Mouse (Mus musculus) embryo, embryonic 11.5 days (tissue): ENCODE measurements around the gene Helz.
"Not testable (repeated sequence)": the region's sequence is repeated elsewhere in the genome, so short reads cannot be mapped to it uniquely, and the experiment has no call there.

Source experiments
- DNase-seq: peaks from one replicate; pipeline ENCODE4 v3.0.0-alpha.2; 2012; ENCODE audit warnings: low read depth, low spot score

Helz gene

DNA sequence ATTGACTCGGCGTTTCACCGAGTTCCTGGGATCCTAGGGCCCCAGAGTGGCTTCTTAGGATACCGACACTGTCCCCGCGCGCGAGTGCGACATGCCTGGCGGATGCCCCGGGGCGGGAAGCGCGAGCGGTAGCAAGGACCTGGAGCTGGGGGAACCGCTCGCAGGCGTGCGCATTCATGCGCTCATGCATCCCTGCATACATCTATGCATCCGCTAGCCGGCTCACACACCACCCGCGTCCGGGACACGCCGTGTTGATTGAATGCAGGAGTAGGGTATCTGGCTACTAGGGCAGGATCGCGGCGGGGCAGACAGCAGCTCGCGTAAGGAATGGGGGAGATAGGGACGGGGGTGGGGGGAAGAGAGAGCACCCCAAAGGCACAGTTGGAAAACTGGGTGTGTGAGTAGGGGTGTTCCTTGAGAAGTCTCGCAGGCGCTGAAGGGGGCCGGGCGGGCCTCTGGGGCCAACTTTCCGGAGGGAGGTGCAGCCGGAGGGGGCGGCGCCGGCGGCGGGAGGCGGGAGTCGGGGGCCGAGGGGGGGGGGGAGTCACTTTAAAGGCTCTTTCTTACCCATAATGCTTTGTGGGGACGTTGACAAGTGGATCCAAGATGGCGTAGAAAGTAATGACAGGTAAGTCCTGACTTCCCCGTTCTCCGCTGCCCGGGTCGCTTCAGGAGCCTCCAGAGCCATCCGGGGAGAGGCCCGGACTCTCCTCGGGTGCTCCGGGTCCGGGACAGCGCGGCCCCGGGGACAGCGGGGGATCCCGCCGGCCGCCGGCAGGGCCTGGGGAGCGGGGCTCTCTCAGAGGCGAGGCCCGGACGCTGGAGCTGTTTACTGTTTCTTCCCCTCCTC is at the start of gene Helz:
Gene Helz, plus strand, starts transcription at position 580 of the 853 bp plus-strand sequence.
- DNase-seq, result peak; percentile 72

DNA sequence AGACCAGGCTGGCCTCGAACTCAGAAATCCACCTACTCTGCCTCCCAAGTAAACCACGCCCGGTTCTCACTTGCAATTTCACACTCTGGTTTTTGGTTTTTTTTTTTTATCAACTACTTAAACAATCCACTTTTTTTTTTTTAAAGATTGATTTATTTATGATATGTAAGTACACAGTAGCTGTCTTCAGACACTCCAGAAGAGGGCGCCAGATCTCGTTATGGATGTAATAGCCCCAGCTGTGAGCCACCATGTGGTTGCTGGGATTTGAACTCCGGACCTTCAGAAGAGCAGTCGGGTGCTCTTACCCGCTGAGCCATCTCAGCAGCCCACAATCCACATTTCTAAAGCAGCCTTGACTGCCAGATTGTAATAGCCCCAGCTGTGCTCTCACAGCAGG is 44.9 kb upstream of the Helz start:
- no peak for DNase-seq

DNA sequence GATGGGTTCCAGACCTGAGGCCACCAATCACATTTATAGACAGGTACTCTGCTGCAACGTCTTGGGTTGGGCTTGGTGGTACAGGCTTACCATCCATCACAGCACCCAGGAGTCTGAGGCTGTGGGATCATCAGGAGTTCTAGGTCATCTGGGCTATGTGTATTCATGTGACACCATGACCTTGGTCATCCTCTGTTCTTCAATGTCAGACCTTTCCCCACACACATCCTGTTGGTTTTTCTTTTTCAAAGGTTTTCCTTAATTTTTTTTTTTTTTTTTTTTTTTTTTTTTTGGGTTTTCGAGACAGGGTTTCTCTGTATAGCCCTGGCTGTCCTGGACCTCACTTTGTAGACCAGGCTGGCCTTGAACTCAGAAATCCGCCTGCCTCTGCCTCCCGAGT is 43.4 kb upstream of the Helz start:
- DNase-seq, result not testable (repeated sequence)

DNA sequence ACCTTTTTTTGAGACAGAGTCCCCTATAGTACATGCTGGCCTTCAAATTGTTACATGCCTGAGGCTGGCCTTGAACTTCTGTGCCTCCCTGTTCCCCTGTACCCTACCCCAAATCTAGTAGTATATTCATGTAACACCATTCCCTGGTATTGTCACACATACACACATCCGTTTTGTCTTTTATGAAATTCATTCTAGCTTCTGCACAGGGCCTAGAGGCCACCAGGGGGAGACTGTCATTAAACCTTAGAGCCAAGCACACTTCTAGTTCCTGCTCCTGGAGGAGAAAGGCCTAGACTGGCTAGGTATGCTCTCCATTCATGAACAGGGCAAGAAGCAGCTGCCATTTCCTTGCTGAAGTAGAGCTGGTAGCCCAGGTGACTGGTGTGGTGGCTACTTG is 41.5 kb upstream of the Helz start:
- DNase-seq, result no peak

DNA sequence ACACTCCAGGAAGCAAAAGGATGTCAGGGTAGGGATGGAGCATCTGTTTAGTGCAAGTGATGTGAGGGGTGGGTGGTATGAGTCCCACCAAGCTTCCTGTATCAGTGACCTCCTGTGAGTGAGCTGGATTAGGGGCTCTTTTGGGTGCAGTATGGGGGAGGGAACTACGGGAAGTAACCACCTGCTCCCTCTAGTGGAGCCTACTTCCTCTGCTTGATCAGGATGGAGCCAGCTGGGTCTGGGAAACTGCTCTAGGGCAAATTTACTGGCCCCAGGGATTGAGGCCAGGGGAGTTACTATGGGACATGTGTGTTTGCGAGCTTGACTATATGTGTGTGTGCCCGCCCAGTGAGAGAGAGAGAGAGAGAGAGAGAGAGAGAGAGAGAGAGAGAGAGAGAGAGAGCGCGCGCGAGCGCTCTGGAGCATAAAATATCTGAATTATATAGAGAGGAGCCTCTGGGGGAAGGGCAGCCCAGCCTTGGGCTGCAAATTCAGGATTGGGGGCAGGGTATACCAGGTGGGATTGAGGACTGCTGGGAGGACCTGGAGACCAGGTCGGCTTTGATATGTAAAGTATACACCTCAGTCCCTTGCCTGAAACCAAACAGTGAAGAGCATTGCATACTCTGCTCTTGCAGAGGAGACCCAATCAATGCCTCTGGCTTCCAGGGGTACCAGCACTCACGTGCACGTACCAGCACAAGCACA is 37.9 kb upstream of the Helz start:
- no peak for DNase-seq

DNA sequence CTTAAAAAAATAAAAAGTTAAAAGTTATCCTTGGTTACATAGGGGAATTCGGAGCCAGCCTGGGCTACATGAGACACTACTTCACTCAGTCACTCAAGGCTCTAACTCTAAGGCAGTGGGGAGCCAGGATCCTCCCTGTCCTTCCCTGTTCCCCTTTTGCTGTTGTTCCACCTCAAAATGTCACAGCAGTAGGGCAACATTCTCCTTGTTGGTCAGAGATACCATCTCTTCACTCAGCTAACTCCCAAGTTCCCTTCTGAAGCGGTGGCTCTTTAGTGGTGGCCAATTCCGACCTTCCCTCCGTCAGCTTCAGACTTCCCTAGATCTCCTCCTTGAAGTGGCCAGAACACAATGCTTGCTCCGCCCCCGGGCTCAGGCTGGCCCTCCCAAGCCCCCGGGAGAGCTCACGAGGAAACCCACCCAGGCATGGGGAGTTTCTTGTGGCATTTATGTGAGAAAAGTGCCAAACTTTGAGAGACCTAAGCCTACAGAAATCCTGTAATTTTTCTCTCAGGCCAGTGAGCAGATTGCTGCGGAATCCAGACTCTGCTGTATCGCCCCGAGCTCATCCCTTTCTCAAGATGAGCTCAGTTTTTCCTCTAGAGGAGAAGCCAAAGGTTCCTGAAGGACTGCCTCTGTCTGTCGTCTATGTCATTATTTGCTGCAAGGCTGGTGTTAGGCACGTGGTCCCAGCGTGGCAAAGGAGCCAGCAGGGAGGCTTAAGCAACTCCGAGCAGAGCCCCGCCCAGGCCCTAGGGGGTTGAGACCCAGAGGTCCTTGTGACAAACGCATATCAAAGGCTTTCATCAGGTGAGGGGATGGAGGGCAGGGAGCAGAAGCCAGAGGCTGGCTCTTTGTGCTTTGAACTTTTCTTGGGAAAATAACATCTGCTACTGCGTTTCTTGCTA is 37.1 kb upstream of the Helz start:
- DNase-seq, result peak; percentile 14

DNA sequence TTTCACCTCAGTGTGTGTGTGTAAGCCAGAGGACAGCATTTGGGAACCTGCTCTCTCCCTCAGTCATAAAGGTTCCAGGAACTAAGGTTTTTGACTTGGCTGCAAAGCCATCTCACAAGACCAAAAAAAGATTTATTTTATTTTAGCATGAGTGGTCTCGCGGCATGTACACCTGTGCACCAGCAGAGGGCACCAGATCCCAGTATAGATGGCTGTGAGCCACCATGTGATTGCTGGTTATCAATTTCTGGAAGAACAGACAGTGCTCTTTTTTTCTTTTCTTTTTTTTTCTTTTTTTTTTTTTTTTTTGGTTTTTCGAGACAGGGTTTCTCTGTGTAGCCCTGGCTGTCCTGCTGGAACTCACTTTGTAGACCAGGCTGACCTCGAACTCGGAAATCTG is 35.8 kb upstream of the Helz start:
- DNase-seq, result peak; percentile 60

DNA sequence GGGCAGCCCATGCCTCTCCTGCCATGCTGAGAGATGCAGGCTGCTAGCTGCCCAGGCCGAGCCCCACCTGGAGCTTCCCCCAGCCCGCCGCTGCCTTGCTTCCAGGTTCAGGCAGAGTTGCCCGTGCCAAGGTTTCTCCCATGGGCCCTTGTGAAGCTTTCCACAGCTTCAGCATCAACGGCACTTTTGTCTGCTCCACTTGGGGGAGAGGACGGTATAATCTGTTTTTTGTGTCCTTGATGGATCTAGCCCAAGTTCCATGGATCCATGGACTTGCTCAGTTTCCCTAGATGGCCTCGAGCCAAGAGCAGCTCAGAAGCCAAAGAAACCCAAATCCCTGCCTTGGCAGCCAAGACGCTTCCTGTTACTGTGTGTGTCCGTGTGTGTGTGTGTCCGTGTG is 34.7 kb upstream of the Helz start:
- DNase-seq, result no peak

DNA sequence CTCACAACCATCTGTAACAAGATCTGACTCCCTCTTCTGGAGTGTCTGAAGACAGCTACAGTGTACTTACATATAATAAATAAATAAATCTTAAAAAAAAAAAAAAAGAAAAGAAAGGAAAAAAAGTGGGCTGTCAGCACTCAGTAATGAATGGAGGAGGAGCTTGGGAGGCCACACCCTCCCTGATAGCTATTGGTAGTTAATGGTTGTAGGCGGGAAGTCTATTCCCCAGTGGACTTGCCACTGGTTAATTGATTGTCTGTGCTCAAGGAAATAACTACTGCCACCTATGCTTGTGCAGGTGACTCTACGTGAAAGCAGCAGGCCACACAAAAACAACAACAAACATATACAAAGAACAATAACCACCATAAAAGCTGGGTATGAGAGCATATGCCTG is 31.3 kb upstream of the Helz start:
- no peak for DNase-seq

DNA sequence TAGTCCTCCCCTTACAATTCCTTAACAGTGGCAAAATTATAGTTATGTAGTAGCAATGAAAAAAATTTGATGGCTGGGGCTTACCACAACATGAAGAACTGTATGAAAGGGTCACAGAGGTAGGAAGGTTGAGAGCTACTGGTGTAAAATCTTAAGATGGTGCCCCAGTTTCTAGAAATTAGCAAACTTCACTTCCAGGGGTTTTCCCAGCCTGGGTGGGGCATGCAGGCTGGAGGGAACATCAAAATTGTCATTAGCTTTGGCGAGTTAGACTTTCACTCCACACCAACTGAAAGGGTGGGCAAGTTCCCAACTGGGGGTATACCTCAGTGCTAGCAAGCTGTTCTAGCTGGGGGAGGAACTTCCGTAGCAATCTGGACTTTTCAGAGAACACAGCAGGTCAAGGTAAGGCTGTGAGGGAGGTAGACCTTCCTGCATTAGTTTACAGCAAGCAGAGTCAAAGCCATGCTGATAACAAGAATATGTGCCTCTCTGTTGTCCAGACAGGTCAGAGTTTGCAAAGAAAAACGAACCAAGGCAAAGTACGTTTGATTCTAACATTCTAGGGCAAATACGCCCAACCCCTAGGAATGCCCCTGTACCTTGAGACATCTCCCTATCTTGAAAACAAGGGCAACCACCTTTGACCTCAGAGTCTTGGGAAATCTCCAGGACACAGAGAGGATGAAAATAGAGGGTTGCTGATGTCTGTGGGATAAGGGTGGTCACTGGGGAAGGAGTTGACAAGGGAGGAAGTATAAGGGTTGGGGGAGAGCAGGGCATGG is 28.9 kb upstream of the Helz start:
- no peak for DNase-seq

DNA sequence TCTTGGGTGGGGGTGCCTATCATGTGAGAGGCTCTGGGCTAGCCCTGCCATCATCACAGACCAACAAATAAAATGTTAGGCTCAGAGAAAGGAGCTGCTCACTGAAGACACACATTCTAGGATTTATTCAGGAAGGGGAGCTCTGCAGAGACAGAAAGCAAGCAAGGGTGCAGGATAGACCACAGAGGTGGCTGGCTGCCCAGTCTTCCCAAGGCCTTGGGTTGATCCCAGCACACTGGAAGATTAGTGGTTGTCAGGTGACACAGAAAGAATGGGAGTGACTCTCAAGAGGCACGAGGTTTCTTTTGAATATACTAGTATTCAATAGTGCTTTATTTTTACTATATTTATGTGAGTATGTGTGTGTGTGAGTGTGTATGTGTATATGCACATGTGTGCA is 26.6 kb upstream of the Helz start:
- DNase-seq, result no peak

DNA sequence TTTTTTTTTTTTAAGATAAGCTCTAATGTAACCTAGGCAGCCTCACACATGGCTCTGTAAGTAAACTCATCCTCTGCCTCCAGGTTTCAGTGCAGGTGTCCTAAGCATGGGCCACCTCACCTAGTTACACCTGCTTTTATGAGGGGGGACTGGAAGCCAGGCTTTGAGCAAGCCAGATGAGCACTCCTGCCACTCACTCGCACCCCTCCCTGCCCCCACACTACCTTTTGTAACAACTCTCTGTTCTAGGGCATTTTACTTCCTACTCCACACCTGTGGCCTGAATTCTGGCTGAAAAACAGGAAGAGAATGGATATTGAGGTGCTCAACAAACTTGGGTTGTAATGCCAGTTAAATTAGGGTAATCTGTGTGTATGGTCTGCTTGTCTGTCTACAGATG is 22.8 kb upstream of the Helz start:
- DNase-seq, result no peak

DNA sequence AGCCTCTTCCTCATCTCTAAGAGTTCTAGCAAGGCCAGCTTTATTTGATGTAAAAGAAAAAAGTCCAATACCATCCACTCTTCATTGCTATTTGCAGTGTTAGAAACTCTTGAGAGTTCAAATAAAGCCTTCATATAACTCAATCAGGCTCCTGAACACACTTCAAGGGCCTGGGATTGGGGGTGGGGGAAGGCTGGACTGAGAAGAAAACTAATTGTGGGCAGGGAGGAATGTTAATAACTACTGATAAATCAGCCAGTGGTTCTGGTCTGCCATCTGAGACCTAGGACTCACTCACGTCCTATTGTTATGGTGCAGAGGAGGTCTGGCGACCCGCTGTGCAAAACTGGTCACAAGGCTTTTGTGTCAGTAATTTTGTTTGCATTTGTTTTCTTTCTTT is 20.1 kb upstream of the Helz start:
- no peak for DNase-seq

DNA sequence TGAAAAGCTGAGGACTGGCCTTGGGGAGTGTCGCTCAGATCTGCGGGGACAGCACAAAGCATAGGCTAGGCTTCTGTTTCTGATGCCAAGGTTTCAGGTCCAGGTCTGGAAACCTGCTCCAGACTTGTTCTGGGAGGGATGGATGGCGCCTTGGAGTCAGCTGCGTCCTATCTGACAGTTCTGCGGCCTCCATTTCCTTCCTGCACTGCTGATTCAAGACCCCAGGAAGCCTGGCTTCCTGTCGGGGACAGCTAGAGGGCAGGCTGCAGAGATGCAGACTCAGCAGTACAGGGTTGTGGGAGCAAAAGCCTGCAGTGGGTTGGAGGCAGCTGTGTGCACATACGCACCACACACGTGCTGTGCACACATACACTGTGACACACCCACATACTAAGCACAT is 18.4 kb upstream of the Helz start:
- DNase-seq, result no peak

DNA sequence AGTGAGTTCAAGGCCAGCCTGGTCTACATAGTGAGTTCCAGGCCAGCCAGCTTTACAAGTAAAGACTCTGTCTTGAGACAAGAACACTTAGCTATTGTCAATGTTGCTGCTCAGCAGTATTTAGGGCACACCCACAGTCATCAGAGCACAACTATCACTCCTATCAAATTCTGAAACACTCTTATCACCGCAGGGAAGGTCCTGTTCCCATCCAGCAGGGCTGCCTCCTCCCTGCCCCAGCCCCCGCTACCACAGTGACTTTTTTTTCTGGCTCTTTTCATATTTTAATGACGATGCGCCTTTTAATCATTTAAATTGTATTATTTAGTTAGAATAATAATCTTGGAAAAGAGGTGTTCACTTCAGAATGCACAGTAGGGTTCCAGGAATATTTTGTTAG is 16.3 kb upstream of the Helz start:
- DNase-seq, result no peak

DNA sequence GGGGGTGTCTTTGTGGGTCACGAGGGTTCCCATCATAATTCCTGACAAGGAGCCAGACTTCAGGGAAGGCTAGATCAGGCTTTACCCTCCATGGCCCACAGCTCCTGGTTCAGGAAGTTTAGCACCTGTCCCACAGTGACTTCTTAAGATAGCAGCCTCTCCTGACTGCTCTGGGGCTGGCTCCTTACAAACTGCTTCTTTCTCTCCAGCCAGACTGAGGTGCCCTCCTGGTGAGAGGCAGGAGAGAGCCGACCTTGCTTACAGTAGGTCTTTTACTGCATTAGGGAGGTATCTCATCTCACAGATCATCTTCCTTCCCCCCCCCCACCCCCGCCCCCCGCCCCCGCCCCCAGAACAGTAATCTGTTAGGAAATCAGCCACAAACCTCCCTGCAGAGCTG is 15.5 kb upstream of the Helz start:
- no peak for DNase-seq

DNA sequence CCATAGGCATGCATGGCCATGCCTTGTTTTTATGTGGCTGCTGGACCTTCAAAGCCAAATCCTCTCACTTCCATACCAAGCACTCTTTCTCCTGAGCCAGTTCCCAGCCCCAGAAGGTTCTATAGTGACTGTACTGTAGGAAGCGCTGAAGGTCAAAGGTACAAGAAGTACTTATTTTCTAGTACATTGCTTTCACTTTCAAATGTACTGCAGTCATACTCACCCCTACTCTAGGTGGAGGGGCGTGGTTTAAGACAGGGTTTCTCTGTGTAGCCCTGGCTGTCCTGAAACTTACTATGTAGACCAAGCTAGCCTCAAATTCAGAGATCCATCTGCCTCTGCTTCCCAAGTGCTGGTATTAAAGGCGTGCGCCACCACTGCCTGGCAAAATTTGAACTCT is 8.7 kb upstream of the Helz start:
- no peak for DNase-seq

DNA sequence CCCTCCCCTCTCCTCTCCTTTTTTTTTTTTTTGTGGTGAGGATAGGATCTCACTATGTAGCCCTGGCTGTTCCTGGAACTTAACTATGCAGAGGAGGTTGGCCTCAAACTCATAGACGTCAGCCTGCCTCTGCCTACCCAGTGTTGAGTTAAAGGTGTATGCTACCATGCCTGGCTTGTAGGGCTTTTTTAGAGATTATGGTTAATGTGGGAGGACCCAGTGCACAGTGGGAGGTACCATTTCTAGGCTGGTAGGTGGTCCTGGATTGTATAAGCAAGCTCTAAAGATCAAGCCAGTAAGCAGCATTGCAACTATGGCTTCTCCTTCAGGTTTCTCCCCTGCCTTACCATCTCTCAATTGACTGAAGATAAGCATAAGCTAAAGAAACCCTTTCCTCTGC is 7.4 kb upstream of the Helz start:
- DNase-seq, result no peak

DNA sequence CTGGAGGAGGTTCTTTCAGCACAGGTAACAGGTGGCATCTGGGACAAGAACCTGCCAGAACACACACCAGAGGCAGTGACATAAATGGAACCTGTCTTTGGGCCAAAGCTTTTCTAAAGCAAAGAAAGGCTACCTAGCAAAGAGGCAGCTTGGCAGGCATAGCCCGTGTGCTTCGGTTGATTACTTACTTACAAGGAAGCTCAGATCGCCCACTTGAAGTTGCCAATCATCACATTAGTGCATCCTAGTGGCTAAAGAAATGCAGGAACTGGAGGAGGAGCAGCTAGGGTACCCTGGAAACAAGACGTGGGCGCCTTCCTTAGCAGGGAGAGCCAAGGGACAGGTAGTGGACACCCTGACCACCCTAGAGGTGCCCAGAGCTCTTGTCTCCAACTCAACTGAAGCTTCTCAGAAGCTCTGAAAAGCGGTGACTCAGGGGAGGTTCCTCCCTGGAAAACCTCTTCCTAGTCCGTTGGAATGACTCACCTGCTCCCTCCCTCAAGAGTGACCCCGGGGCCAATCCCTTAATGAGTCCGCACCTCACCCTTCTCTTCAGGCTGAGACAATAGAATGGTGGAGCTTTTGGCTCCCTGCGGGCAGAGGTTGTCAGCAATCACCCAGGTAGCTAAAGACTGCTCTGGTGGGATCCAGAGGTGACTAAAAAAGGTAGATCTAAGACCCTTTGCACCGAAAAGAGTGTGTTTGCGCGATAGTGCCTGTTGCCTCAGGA is 1.8 kb upstream of the Helz start:
- DNase-seq, result no peak

DNA sequence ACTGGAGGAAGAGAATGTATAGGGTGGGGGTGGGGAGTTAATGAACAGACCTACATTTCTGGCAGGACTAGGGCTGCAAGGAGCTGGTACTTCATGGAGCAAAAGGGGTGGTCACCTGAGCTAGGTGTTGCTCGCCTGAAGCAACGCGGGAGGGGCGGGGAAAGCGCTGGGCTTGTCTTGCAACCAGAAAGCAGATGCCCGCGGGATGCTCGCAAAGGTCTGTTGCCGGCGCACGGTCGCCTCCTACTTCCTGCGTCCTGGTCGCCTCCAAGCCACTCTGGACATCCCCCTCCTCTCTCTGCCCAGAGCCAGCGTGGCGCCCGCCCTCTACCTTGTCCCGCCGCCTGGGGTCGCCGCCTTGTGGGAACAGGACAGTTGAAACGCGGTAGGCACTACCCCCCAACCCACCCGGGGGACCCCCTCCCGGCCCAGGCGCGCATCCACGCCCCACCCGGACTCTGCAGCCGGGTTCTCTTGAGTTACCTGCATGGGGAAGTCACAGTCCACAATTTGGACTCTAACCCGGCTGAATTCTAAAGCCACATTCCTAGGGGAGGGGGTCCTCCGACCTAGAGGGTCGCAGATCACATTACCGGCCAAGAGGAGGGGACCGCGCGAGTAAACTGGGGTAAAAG is 946 bp upstream of the Helz start:
- DNase-seq, result peak; percentile 31
